Mouse (Mus musculus): ENCODE data around the gene Tsen34. TPM values are rescaled to one million over a fixed set of nuclear protein-coding genes. Genes with fewer than 3 reads are reported as not detected.
"Not testable (repeated sequence)": the region's sequence is repeated elsewhere in the genome, so short reads cannot be mapped to it uniquely, and the experiment has no call there.

Gene Tsen34
- total RNA-seq, 2 experiments from 2014 or later: 22.7 to 31.9 TPM

- H3K27ac ChIP-seq: no peak overlapping the region
- TF ChIP-seq CTCF (IDR thresholded peaks at IDR 0.05): no peak
- intact Hi-C loops (cut with DNase I): loop anchor here (10.0 kb wide), 1 partner anchor 727 kb away; no protein-coding TSS in a partner anchor
- H3K4me3 ChIP-seq: no peak overlapping the region
- DNase-seq: no peak
Observed at GRCm38 (mm10) chr7:3707568-3708413, 15.1 kb downstream of the Tsen34 start.

GRCm38 (mm10) chr7:3708447-3708980 is 15.9 kb downstream of the Tsen34 start:
- H3K27ac ChIP-seq, H3K4me3 ChIP-seq, DNase-seq: not testable (repeated sequence)
- intact Hi-C loops (cut with DNase I): loop anchor here (10.0 kb wide), 1 partner anchor 726 kb away; no protein-coding TSS in a partner anchor

DNA sequence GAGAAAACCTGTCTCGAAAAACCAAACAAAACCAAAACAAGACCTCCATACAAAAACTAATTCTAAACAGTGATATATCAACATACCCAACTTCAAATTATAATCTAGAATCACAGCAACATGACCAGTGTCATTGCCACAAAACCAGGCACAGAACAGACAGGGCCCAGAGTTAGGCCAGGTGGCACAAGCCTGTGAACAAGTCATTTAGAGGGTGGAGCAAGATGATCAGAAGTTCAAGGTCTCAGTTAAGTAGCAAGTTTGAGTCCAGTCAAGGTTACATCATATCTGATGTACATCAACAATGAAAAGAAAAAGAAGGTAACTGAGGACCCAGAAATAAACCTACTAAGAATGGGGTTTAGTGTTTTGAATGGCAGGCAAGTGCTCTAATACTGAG is 16.3 kb downstream of the Tsen34 start:
- no peak for TF ChIP-seq CTCF (IDR thresholded peaks at IDR 0.05)
- Histone ChIP-seq H3K27ac (no peak overlapping the region), H3K4me3 (no peak overlapping the region)
- intact Hi-C loops (cut with DNase I): loop anchor here (10.0 kb wide), 1 partner anchor 726 kb away; no protein-coding TSS in a partner anchor
- no peak for DNase-seq

DNA sequence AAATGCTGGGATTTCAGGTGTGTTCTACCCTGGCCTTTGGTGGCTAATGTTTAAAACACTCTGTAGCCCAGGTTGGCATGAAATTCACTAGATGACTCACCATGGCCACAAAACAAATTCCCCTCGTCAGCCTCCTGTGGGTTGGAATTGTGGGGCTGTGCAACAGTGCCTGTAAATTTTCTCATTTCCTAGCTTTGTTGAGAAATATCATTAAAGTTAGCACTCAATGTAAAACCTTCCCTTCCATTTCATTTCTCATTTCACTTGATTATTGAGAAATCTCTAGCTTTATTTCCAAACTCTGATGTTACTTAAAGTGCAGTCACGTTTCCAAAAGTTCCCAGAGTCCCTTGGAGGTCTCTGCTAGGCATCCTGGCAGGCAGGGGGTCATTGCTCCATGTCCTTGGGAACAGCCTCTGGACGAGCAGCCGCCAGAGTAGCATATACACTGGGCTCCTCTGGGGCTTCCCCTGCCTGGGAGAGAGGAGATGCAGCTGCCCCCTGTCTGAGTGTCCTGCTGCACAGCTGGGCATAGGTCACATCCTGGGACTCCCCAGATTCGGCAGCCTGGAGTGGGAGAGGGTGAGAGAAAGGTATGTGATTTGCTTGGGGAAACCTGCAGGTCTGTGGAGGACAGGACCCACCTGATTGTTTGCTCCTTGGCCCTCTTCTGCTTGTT is 19.7 kb downstream of the Tsen34 start:
- no peak overlapping the region for H3K27ac ChIP-seq
- no peak for TF ChIP-seq CTCF (IDR thresholded peaks at IDR 0.05)
- no peak for DNase-seq
- intact Hi-C loops (cut with DNase I): no loop called here
- H3K4me3 ChIP-seq: no peak overlapping the region

DNA sequence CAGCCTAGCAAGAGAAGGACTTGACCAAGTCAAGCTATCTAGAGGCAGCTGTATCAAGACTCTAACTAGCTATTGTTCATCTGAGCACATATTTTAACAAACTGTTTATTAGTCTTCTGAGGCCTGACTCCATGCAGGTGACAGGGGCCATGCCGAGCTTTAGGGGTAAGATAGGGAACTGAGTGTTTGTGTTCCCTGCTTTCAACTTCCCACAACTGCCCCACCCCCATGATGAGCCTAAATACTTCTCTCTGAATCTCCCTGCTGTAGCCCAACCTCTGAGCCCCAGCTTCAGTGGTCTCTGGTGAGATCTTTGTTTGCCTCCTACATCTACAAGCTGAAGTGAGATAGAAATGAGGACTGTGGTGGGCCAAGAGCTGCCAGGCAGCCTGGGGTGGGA is 22.6 kb downstream of the Tsen34 start:
- intact Hi-C loops (cut with DNase I): no loop called here
- no peak overlapping the region for H3K27ac ChIP-seq
- DNase-seq: no peak
- no peak overlapping the region for H3K4me3 ChIP-seq
- TF ChIP-seq CTCF (IDR thresholded peaks at IDR 0.05): no peak

GRCm38 (mm10) chr7:3720268-3720667 is 27.6 kb downstream of the Tsen34 start, which contains the start of gene Pirb:
Gene Pirb (minus strand): TSS chr7:3720391.
- DNase-seq; H3K4me3 ChIP-seq; intact Hi-C loops (cut with DNase I); H3K27ac ChIP-seq: not testable (repeated sequence)

GRCm38 (mm10) chr7:3725459-3725858 is 32.8 kb downstream of the Tsen34 start:
- H3K27ac ChIP-seq; DNase-seq; H3K4me3 ChIP-seq; intact Hi-C loops (cut with DNase I): not testable (repeated sequence)

GRCm38 (mm10) chr7:3732675-3733074 is 40.0 kb downstream of the Tsen34 start:
- H3K27ac ChIP-seq; H3K4me3 ChIP-seq; DNase-seq; intact Hi-C loops (cut with DNase I): not testable (repeated sequence)

Small RNA genes lying within 50 kb of the gene (microRNA-seq; reads per million reads assigned to microRNA genes)
- gene Mir3572: 2.2 reads per million

Other genes starting within 250 kb of the Tsen34 start
- gene Tarm1, start 190.2 kb upstream of the Tsen34 start, total RNA-seq (2021): not detected
- gene Oscar, start 76.7 kb upstream of the Tsen34 start, total RNA-seq (2021): not detected
- gene Ndufa3, start 75.5 kb upstream of the Tsen34 start, total RNA-seq (2021): 1,000 to 10,000 TPM in 1 of 2 experiments, 100 to 1,000 TPM in 1; 931 to 1,252 TPM
- gene Tfpt, start 62.9 kb upstream of the Tsen34 start, total RNA-seq (2021): 10 to 100 TPM; 14.0 to 16.2 TPM
- gene Prpf31, start 62.9 kb upstream of the Tsen34 start, total RNA-seq (2021): 10 to 100 TPM; 20.8 to 22.1 TPM
- gene Cnot3, start 47.6 kb upstream of the Tsen34 start, total RNA-seq (2021): 10 to 100 TPM; 16.0 to 20.2 TPM
- 1 to 10 TPM; 4.9 to 6.8 TPM for gene Leng1, start 27.0 kb upstream of the Tsen34 start, total RNA-seq (2021)
- 1 to 10 TPM in 1 of 2 experiments, under 1 TPM in 1; 0.38 to 1.3 TPM for gene Tmc4, start 15.3 kb upstream of the Tsen34 start, total RNA-seq (2021)
- 10 to 100 TPM in 1 of 2 experiments, 1 to 10 TPM in 1; 8.9 to 10.1 TPM for gene Mboat7, start 660 bp downstream of the Tsen34 start, total RNA-seq (2021)
- 100 to 1,000 TPM; 399 to 461 TPM for gene Rps9, start 11.1 kb downstream of the Tsen34 start, total RNA-seq (2021)
- gene Pirb, start 27.5 kb downstream of the Tsen34 start, total RNA-seq (2021): under 1 TPM; 0.61 to 0.84 TPM
- gene Gm15448, start 132.8 kb downstream of the Tsen34 start, total RNA-seq (2021): not detected
- not detected for gene Pira2, start 152.2 kb downstream of the Tsen34 start, total RNA-seq (2021)
- not detected for gene Gm14548, start 205.3 kb downstream of the Tsen34 start, total RNA-seq (2021)
- gene Lilra6, start 222.6 kb downstream of the Tsen34 start, total RNA-seq (2021): under 1 TPM; 0.13 to 0.28 TPM

Measured in gastrocnemius, adult 2 months (tissue).